Mouse (Mus musculus): ENCODE results near the gene Hist1h3e. TPM values are rescaled to one million over a fixed set of nuclear protein-coding genes. Genes with fewer than 3 reads are reported as not detected.
"Not testable (repeated sequence)": the region's sequence is repeated elsewhere in the genome, so short reads cannot be mapped to it uniquely, and the experiment has no call there.

The Hist1h3e gene
- polyA plus RNA-seq, 1 experiment from 2014 or later = 9.7 TPM

DNA sequence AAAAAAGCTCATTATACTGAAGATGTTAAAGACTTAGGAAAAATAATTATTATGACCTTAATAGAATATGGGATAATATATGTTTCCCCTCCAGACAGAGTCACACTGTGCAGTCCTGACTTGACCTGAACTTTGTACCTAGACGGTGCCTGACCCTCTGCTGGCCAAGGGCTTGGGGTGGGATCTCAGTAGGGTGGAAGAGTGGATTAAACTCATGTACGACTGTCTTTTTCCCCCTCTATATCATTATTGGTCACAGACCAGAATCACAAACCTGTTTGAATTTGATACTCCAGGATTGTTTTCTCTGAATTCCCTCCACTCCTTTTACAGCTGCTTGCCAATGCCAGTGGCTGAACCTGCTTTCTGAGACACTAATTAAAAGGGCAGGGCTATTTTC, 1.5 kb downstream of the Hist1h3e start:
- H3K4me1 ChIP-seq (replicated peaks; ENCODE audit: control insufficient read depth, insufficient read depth, low read length); DNase-seq (ENCODE audit: low spot score); H3K27me3 ChIP-seq (replicated peaks; ENCODE audit: control insufficient read depth, insufficient read depth, low read length); H3K4me3 ChIP-seq (ENCODE audit: low read depth, low read length); H3K36me3 ChIP-seq (ENCODE audit: control insufficient read depth, insufficient read depth, low read length); H3K4me2 ChIP-seq (ENCODE audit: low read length); H3K9me3 ChIP-seq (ENCODE audit: control insufficient read depth, low read length); ATAC-seq (replicated peaks; ENCODE audit: low FRiP score, low TSS enrichment, low read depth): not testable (repeated sequence)
- Histone ChIP-seq H3K27ac (ENCODE audit: low read depth) (peak overlapping the region; percentile 12; the same call in 1 of the 2 replicates), H3K9ac (ENCODE audit: low read length) (0 out of 2 replicates have a peak overlapping the region, but pooled peaks have one; percentile 10)
- 28% methylated on average over 2 of the region's 2 CpGs for WGBS

DNA sequence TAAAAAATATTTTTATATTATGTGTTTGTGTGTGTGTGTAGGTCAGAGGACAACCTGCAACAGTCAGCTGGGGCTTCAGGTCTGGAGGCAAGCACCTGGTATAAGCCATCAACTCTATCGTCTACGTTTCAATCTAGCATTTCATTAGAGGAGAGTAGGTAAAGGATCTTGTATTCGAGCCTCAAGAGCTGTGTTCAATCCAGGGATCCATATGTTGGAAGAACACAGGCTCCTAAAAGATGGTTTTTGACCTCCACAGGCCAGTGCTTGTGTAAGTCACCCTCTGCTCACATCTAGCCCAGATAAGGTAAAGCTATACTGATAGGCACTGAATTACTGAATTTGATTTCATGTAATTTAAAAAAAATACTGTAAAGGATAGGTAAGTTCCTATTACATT, 5.3 kb downstream of the Hist1h3e start:
- no peak for ATAC-seq (replicated peaks; ENCODE audit: low FRiP score, low TSS enrichment, low read depth)
- 68% methylated on average over 3 of the region's 3 CpGs for WGBS
- H3K9ac ChIP-seq (ENCODE audit: low read length) = no peak overlapping the region

DNA sequence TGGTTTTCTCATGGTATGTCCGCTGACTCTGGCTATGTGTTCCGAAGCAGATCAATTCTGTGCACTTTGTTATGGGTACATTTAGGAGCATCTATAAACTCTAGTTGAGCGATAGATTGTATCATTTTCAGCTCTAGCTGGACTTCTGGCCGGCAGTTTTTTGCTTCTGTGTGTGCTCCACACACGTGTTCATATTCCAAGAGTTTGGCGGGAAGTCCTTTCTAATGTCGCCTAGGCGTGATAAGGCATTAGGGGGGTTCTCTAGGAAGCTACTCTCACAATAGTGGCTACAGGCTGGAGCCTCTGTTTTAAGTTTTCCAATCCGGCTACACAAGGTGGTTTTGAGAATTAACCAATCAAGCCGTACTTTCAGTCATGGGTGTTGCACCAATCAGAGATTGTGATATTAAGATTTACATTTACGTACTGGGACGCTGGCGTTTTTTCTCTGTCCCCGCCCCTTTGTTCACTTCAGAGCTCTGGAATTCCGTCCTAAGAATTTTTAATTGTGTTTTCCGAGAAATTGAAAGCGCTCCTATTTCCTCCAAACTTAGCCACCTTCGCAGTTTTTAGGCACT, 6.2 kb downstream of the Hist1h3e start:
- peaks cover 15% of the 10 kb centered on the region for H3K4me1 ChIP-seq (replicated peaks; ENCODE audit: control insufficient read depth, insufficient read depth, low read length)
- ATAC-seq (replicated peaks; ENCODE audit: low FRiP score, low TSS enrichment, low read depth) (peak; percentile 77), DNase-seq (ENCODE audit: low spot score) (peak; percentile 88)
- peak overlapping the region; percentile 71 for H3K4me3 ChIP-seq (ENCODE audit: low read depth, low read length)
- no peaks in the 10 kb centered on the region for H3K9me3 ChIP-seq (ENCODE audit: control insufficient read depth, low read length)
- H3K27me3 ChIP-seq (replicated peaks; ENCODE audit: control insufficient read depth, insufficient read depth, low read length) = no peaks in the 10 kb centered on the region
- peak overlapping the region; percentile 96 for H3K9ac ChIP-seq (ENCODE audit: low read length)
- peak overlapping the region; percentile 93 for H3K4me2 ChIP-seq (ENCODE audit: low read length)
- 1% methylated on average over 18 of the region's 18 CpGs for WGBS
- H3K27ac ChIP-seq (ENCODE audit: low read depth) = peak overlapping the region; percentile 100
- no peaks in the 10 kb centered on the region for H3K36me3 ChIP-seq (ENCODE audit: control insufficient read depth, insufficient read depth, low read length)

More for the DNA sequence above, 5.3 kb downstream of the Hist1h3e start:
- Histone ChIP-seq H3K9me3 (ENCODE audit: control insufficient read depth, low read length) (no peaks in the 10 kb centered on the region), H3K4me3 (ENCODE audit: low read depth, low read length) (peak overlapping the region; percentile 71; the same call in 1 of the 2 replicates), H3K27me3 (replicated peaks; ENCODE audit: control insufficient read depth, insufficient read depth, low read length) (no peaks in the 10 kb centered on the region), H3K27ac (ENCODE audit: low read depth) (peak overlapping the region; percentile 100), H3K4me1 (replicated peaks; ENCODE audit: control insufficient read depth, insufficient read depth, low read length) (peaks cover 12% of the 10 kb centered on the region), H3K4me2 (ENCODE audit: low read length) (peak overlapping the region; percentile 93), H3K36me3 (ENCODE audit: control insufficient read depth, insufficient read depth, low read length) (no peaks in the 10 kb centered on the region)
- no peak for DNase-seq (ENCODE audit: low spot score)

DNA sequence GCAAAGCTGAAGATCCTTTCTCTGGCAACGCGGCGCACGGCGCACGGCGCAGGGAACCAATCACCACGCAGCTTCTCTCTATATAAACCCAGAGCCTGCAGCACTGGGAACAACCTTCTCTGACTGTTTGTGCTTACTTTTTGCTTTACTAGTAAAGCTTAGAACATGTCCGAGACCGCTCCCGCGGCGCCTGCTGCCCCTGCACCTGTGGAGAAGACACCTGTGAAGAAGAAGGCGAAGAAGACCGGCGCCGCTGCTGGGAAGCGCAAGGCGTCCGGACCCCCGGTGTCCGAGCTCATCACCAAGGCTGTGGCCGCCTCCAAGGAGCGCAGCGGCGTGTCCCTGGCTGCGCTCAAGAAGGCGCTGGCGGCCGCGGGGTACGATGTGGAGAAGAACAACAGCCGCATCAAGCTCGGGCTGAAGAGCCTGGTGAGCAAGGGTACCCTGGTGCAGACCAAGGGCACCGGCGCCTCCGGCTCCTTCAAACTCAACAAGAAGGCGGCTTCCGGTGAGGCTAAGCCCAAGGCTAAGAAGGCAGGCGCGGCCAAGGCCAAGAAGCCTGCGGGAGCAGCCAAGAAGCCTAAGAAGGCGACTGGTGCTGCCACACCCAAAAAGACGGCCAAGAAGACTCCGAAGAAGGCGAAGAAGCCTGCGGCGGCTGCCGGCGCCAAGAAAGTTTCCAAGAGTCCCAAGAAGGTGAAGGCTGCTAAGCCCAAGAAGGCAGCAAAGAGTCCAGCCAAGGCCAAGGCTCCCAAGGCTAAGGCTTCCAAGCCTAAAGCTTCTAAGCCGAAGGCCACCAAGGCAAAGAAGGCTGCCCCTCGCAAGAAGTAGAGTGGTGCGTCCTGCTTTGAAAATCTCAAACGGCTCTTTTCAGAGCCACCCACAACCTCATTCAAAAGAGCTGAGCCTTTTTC, 7.0 kb downstream of the Hist1h3e start:
- no peaks in the 10 kb centered on the region for H3K9me3 ChIP-seq (ENCODE audit: control insufficient read depth, low read length)
- peak overlapping the region; percentile 93 for H3K4me2 ChIP-seq (ENCODE audit: low read length)
- peak overlapping the region; percentile 96 for H3K9ac ChIP-seq (ENCODE audit: low read length)
- peak; percentile 86 for ATAC-seq (replicated peaks; ENCODE audit: low FRiP score, low TSS enrichment, low read depth)
- no peaks in the 10 kb centered on the region for H3K36me3 ChIP-seq (ENCODE audit: control insufficient read depth, insufficient read depth, low read length)
- peak overlapping the region; percentile 100 for H3K27ac ChIP-seq (ENCODE audit: low read depth)
- peaks cover 16% of the 10 kb centered on the region for H3K4me1 ChIP-seq (replicated peaks; ENCODE audit: control insufficient read depth, insufficient read depth, low read length)
- under 1% methylated on average over 53 of the region's 54 CpGs for WGBS
- H3K27me3 ChIP-seq (replicated peaks; ENCODE audit: control insufficient read depth, insufficient read depth, low read length) = no peaks in the 10 kb centered on the region
- H3K4me3 ChIP-seq (ENCODE audit: low read depth, low read length) = peak overlapping the region; percentile 71
- DNase-seq (ENCODE audit: low spot score) = peak; percentile 93

DNA sequence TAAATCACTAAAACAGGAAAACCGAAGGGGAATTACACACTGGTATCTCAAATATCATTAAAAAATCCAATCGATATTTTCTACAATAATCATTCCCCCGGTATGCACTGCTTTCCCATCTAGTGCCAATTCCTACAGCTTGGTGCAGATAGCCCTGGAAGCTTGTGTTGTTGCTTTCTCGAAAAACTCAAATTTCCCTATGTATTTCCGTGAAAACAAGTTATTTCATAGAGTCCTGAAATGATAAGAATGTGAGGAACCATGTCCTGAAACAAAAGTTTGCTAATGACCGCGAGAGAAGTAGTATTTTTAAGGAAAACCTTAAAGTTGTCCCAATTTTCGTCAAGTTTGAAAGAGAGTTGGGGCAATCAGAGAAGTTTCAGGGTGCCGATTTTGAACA, 7.8 kb downstream of the Hist1h3e start:
- WGBS = 22% methylated on average over 9 of the region's 9 CpGs
- DNase-seq (ENCODE audit: low spot score) = no peak
- peaks cover 16% of the 10 kb centered on the region for H3K4me1 ChIP-seq (replicated peaks; ENCODE audit: control insufficient read depth, insufficient read depth, low read length)
- no peak for ATAC-seq (replicated peaks; ENCODE audit: low FRiP score, low TSS enrichment, low read depth)
- no peaks in the 10 kb centered on the region for H3K36me3 ChIP-seq (ENCODE audit: control insufficient read depth, insufficient read depth, low read length)
- no peaks in the 10 kb centered on the region for H3K9me3 ChIP-seq (ENCODE audit: control insufficient read depth, low read length)
- H3K27me3 ChIP-seq (replicated peaks; ENCODE audit: control insufficient read depth, insufficient read depth, low read length) = no peaks in the 10 kb centered on the region
- peak overlapping the region; percentile 96 for H3K9ac ChIP-seq (ENCODE audit: low read length)
- peak overlapping the region; percentile 100 for H3K27ac ChIP-seq (ENCODE audit: low read depth)
- H3K4me2 ChIP-seq (ENCODE audit: low read length) = peak overlapping the region; percentile 93
- peak overlapping the region; percentile 71 for H3K4me3 ChIP-seq (ENCODE audit: low read depth, low read length)

DNA sequence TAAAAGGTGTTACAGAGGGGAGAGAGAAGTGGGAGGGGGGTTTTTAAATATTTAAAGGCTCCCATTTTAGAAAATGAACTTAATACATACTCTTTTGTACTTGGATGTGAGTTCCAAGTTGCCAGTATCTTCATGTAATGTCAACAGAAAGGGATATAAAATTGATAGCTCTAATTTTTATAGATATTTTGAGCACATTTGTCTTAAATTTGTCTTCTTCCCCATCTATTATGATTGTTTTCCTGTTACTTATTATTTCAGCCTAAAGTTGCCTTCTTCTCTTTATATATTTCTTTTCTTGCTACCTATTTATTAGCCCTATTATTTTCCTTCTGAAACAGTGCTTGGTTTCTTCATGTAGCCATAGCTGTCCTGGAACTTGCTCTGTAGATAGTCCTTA, 9.2 kb downstream of the Hist1h3e start, which contains the start of gene Hist1h1d:
Hist1h1d (plus strand) TSS at position 301 of the 400 bp plus-strand sequence.
- peaks cover 16% of the 10 kb centered on the region for H3K4me1 ChIP-seq (replicated peaks; ENCODE audit: control insufficient read depth, insufficient read depth, low read length)
- DNase-seq (ENCODE audit: low spot score) = no peak
- no peak within 1 kb of the TSS for H3K4me3 ChIP-seq (ENCODE audit: low read depth, low read length)
- H3K9me3 ChIP-seq (ENCODE audit: control insufficient read depth, low read length) = no peaks in the 10 kb centered on the region
- H3K36me3 ChIP-seq (ENCODE audit: control insufficient read depth, insufficient read depth, low read length) = no peaks in the 10 kb centered on the region
- peak within 1 kb of the TSS; percentile 71 for H3K9ac ChIP-seq (ENCODE audit: low read length)
- H3K27me3 ChIP-seq (replicated peaks; ENCODE audit: control insufficient read depth, insufficient read depth, low read length) = no peaks in the 10 kb centered on the region
- H3K4me2 ChIP-seq (ENCODE audit: low read length) = peak within 1 kb of the TSS; percentile 93
- H3K27ac ChIP-seq (ENCODE audit: low read depth) = peak within 1 kb of the TSS; percentile 100
- ATAC-seq (replicated peaks; ENCODE audit: low FRiP score, low TSS enrichment, low read depth) = no peak

DNA sequence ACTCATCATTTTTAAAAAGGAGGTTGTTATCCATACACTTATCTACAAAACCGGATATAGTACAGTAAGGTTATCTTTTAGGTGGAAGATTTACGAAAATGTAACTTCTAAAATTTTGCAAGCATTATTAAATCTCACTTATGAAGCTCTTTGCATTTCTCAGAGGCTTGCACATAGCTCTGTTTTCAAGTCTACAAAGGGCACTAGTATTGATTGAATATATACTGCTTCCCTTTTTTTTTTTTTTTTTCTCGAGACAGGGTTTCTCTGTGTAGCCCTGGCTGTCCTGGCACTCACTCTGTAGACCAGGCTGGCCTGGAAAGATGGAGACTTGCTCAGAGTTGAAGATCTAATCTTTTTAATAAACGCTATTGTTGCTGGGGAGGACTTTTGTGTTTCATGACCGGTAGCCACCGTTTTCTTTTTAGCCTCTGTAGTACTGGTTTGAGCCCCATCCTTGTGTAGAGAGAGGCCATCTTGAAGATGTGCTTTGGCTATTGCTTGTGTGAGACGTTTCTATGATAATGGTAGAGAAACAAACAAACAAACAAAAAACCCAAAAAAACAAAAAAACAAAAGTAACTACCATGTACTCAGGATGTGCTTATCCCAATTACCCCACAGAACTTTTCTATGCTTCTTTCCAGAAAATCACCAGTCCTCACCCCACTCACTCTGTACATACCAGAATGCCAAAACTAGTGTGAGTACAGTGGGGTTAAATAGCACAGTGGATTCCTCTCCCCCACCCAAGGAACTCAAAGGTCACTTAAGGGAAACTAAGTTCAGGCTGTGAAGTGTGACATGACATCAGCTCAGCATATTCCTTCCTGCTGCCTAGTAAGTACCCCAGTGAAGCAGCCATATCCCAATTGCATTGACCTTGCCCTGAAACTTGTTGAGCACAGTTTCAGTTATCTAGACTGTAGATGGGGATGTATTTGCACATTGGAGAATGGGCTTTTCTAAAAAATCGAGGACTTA, 9.9 kb downstream of the Hist1h3e start:
- H3K9me3 ChIP-seq (ENCODE audit: control insufficient read depth, low read length) = no peaks in the 10 kb centered on the region
- H3K9ac ChIP-seq (ENCODE audit: low read length) = peak overlapping the region; percentile 71
- WGBS = 49% methylated on average over 8 of the region's 8 CpGs

More for the DNA sequence above, 9.9 kb downstream of the Hist1h3e start:
- no peak for DNase-seq (ENCODE audit: low spot score)
- Histone ChIP-seq H3K27me3 (replicated peaks; ENCODE audit: control insufficient read depth, insufficient read depth, low read length) (no peaks in the 10 kb centered on the region), H3K4me1 (replicated peaks; ENCODE audit: control insufficient read depth, insufficient read depth, low read length) (peaks cover 16% of the 10 kb centered on the region), H3K4me2 (ENCODE audit: low read length) (peak overlapping the region; percentile 72), H3K36me3 (ENCODE audit: control insufficient read depth, insufficient read depth, low read length) (no peaks in the 10 kb centered on the region), H3K27ac (ENCODE audit: low read depth) (peak overlapping the region; percentile 94), H3K4me3 (ENCODE audit: low read depth, low read length) (peak overlapping the region; percentile 17; the same call in 1 of the 2 replicates)
- no peak for ATAC-seq (replicated peaks; ENCODE audit: low FRiP score, low TSS enrichment, low read depth)
